Mouse (Mus musculus) spleen, embryonic (tissue): ENCODE measurements around the gene Pou2f2.

ENCODE experiments used
- CTCF ChIA-PET: fragments of 350-600 bp; sonication (Branson Sonifier 250); formaldehyde crosslinking; loops from one replicate; lab custom pipeline; 2022; lab: Charles Lee

Gene Pou2f2

GRCm38 (mm10) chr7:25110336-25110735 is 69.2 kb downstream of the Pou2f2 start:
- CTCF ChIA-PET: interaction anchor here (1.1 to 1.5 kb wide), 2 partner anchors 18 to 23 kb away, joined by 3 read pairs; no protein-coding TSS in a partner anchor

- CTCF ChIA-PET: no interaction called here
Observed at GRCm38 (mm10) chr7:25109355-25109754, 70.2 kb downstream of the Pou2f2 start.

DNA sequence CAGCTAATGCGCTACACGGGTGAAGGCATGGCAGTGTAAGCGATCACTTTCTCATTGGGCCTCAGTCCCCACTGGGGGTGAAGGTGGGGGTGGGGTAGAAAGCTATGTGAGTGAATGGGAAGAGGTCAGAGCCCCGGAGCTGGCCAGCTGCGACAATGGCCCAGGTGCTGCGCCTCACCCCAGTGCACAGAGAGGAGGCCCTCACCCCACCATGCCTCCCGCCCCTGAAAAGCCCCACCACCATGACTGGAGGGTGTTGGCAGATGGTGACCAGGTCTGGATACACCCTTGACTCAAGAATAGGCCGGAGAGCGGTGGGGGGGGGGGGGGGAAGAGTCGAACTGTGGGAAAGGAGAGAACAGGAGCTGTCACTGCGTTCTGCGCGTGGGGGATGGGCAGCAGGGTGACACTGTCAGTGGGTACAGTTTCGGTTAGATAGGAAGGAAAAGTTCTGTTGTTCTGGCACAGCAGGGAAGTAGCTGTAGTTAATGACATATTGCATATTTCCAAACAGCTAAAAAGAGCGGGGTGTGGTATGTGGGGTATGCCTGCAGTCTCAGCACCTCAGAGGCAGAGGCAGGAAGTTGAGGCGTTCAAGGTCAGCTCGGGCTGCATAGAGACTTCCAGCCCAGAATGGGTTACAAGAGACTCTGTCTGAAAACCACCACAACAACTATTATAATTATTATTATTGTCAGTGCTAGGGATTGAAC is 72.6 kb downstream of the Pou2f2 start:
- CTCF ChIA-PET: interaction anchor here (0.5 to 2.1 kb wide), 11 partner anchors 16 to 396 kb away, joined by 3 to 13 read pairs (median 4); partner anchors contain the start of gene Gsk3a

DNA sequence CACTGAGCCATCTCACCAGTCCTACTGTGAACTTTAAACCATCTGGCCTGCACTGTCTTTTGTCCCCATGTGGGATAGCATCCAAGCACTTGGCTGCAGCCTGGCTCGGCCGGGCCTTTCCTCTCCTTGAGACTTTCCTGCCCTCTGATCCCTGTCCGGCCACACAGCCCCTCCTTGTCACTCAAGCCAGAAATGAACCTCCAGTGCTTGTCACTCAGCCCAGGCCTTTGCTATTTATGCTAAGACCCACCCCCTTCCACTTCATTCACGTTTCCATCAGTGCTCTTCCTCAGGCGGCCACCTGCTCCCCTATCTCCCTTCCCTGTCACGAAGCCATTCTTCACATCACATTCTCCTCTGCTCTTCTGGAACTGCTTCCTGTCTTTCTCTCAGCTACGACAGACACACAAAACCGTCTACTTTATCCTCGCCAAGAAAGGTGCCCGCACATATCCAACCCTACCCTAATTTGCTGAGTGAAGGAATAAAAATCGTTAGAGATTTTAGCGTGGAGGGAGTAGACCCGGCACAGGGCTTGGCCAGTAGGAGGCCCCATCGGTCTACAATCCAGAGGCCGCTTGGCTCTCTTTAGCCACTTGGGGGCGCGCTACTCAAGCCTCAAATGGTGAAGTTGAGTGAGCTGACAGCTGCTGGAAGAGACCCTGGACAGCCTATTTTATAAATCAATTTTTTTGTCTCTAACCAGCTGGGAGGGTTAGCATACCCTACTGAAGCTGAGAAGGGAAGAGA is 73.9 kb downstream of the Pou2f2 start:
- CTCF ChIA-PET: interaction anchor here (0.7 to 2.1 kb wide), 4 partner anchors 21 to 82 kb away, joined by 3 to 13 read pairs (median 5); no protein-coding TSS in a partner anchor

- CTCF ChIA-PET: interaction anchor here (0.6 kb wide), 2 partner anchors 79 to 90 kb away, joined by 3 to 5 read pairs; no protein-coding TSS in a partner anchor
Observed at GRCm38 (mm10) chr7:25099581-25099980, 79.9 kb downstream of the Pou2f2 start.

DNA sequence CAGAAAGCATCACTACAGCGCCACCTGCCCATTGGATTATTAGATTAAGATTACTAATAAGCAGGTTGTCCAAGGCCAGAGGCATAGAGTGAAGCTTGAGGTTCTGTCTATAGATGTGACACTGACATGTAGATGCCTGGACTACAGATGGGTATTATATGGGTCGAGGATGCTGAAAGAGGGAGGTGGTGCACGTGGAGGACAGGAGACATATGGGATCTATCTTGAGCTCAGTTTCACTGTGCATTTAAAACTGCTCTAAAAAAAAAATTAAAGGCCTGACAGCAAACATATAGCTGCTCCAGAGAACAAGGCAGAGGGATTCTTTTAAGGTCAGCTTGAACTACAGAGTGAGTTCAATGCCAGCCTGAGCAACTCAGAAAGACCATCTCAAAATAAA is 81.4 kb downstream of the Pou2f2 start:
- CTCF ChIA-PET: interaction anchor here (0.6 kb wide), 1 partner anchor 12 kb away, joined by 3 read pairs; no protein-coding TSS in a partner anchor

DNA sequence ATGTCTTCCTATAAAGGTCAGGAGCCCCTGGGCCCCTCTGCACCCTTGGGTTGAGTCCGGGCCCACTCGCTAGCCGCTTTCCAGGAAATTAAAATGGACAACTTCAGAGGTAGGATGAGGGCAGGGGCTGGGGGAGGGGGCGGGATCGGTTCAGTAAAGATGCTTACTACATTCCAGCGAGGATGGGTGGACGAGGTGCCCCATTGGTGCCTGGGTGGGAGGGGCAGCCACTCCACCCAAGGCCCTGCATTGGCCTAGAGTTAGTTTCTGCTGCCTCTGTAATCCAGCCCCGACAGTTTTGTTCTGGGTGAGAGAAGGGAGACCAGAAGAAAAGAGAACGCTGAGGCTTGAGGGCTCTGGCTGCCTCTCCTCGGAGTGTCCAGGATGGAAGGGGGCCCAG is 89.7 kb downstream of the Pou2f2 start:
- CTCF ChIA-PET: no interaction called here

GRCm38 (mm10) chr7:25088968-25089367 is 90.6 kb downstream of the Pou2f2 start:
- CTCF ChIA-PET: interaction anchor here (0.5 kb wide), 1 partner anchor 248 kb away, joined by 5 read pairs; no protein-coding TSS in a partner anchor

GRCm38 (mm10) chr7:25088531-25088930 is 91.0 kb downstream of the Pou2f2 start:
- CTCF ChIA-PET: interaction anchor here (0.5 to 0.7 kb wide), 2 partner anchors 12 to 248 kb away, joined by 5 read pairs; no protein-coding TSS in a partner anchor

GRCm38 (mm10) chr7:25087972-25088371 is 91.6 kb downstream of the Pou2f2 start:
- CTCF ChIA-PET: interaction anchor here (0.7 kb wide), 2 partner anchors 11 to 19 kb away, joined by 3 to 5 read pairs; no protein-coding TSS in a partner anchor

- CTCF ChIA-PET: interaction anchor here (0.7 kb wide), 1 partner anchor 20 kb away, joined by 3 read pairs; no protein-coding TSS in a partner anchor
Observed at GRCm38 (mm10) chr7:25087256-25087912, 92.1 kb downstream of the Pou2f2 start.

DNA sequence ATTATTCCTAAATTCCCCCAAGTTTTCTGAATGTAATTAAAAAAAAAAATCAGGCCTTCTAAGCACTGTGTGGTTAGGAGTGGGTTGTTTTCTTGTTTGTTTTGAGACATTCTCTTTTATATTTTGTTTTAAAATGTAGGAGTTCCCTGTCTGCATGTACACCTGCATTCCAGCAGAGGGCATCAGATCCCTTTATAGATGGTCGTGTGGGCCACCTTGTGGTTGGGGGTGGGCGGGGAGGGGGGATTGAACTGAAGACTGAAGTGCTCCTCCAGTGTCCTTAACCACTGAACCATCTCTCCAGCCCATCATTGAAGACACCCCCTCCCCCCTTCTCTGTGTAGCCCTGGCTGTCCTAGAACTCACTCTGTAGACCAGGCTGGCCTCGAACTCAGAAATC is 92.9 kb downstream of the Pou2f2 start:
- CTCF ChIA-PET: interaction anchor here (0.8 kb wide), 1 partner anchor 101 kb away, joined by 3 read pairs; no protein-coding TSS in a partner anchor

DNA sequence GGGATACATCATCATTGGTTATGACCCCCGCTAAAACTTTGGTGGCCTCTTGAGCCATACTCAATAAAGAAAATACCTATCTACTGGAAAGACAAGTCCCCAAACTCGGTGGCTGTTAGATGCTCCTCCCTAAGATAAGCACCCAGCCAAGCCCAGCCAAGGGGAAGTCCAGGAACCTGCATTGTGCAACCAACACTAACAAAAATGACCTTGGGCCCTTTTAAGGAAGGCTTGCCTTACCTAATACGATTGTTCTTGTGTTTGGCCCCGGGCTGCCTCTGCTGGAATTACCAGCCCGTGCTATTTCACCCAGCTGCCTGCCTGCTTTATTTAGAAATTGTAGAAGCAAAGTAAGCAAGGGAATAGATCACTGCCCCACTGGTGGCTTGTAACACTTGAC is 94.9 kb downstream of the Pou2f2 start:
- CTCF ChIA-PET: interaction anchor here (0.8 kb wide), 1 partner anchor 173 kb away, joined by 3 read pairs; no protein-coding TSS in a partner anchor

- CTCF ChIA-PET: interaction anchor here (0.5 kb wide), 1 partner anchor 162 kb away, joined by 3 read pairs; no protein-coding TSS in a partner anchor
Observed at GRCm38 (mm10) chr7:25082510-25082909, 97.0 kb downstream of the Pou2f2 start.

- CTCF ChIA-PET: no interaction called here
Observed at GRCm38 (mm10) chr7:25080431-25080830, 99.1 kb downstream of the Pou2f2 start.

GRCm38 (mm10) chr7:25079496-25080026 is 100.0 kb downstream of the Pou2f2 start:
- CTCF ChIA-PET: no interaction called here

- CTCF ChIA-PET: no interaction called here
Observed at GRCm38 (mm10) chr7:25077414-25077755, 102.1 kb downstream of the Pou2f2 start.

DNA sequence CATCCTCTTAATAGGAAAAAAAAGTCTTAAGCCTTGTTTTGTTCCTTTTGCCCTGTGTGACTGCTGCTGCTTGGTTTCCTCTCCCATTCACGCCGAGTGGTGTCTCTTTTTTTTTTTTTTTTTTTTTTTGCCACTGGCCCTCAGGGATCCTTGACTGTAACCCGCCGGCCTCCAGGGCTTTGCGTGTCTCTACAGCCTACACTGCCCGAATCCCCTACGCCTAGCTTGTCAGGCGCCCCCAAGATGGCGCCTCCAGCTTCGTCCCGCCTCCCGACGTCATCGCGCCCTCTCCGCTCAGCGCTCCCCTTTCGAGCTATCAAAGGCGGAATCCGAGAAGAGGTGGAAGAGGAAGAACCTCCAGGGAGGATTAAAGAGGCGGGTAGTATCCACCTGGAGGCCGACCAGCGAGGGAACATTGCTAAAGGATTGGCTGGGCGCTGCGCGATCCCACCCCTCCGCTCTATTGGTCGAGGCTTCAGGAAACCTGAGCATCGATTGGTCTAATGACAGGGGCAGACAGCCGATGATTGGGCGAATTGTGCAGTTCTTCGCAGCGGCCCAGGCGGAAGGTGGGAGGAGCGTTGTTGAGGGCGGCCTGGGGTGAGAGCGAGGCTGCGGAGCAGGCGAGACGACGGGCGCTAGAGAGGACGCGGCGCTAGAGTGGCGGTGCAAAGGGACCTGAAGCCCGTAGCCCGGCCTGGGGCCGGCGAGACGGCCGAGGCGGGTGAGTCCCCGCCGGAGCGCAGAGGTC is 102.7 kb downstream of the Pou2f2 start:
- CTCF ChIA-PET: interaction anchor here (0.8 kb wide), 1 partner anchor 11 kb away, joined by 5 read pairs; no protein-coding TSS in a partner anchor

DNA sequence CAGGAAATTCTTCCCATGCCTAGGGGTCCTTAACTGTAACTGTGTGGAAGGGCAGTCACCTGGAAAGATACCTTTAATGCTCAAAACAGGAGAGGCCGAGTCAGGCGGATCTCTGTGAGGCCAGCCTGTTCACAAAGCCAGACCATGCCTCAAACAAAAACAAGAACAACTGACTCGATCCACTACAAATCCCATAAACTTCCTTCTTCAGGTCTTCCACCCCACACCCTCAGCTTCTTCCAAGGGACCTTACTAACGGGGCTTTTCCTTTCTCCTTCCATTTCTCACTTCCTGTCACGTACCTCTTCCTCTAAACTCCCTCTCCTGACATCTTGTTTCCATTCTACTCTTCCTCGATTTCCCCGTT is 103.2 kb downstream of the Pou2f2 start:
- CTCF ChIA-PET: interaction anchor here (0.8 kb wide), 1 partner anchor 12 kb away, joined by 5 read pairs; no protein-coding TSS in a partner anchor

GRCm38 (mm10) chr7:25073924-25074323 is 105.6 kb downstream of the Pou2f2 start:
- CTCF ChIA-PET: interaction anchor here (0.6 kb wide), 1 partner anchor 263 kb away, joined by 3 read pairs; no protein-coding TSS in a partner anchor
